Mouse (Mus musculus): ENCODE measurements around the gene Flot2. TPM values are rescaled to one million over a fixed set of nuclear protein-coding genes. Genes with fewer than 3 reads are reported as not detected.

The Flot2 gene
- polyA plus RNA-seq, 1 experiment: 20.8 TPM

DNA sequence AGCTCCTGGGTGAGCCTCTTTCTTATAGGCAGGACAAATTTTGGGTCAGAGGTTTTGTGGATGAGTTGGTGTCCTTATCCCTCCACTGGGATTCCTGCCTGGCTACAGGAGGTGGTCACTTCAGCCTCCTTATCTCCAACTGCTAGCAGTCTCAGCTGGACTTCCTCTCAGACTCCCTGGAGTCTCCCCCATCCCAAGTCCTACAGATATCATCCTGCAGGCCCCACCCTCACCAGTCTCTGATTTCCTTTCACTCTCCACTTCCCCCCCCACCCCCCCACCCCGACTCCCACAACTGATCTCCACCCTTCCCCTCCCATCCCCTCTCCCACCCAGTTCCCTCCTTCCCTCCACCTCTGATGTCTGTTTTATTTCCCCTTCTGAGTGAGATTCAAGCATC, 45.9 kb downstream of the Flot2 start:
- TF ChIP-seq GATA1 (IDR thresholded peaks at IDR 0.05; ENCODE audit: low read length): no peak

- TF ChIP-seq GATA1 (IDR thresholded peaks at IDR 0.05; ENCODE audit: low read length): no peak
These were observed 49.3 kb downstream of the Flot2 start for GRCm38 (mm10) chr11:78086925-78087479.

DNA sequence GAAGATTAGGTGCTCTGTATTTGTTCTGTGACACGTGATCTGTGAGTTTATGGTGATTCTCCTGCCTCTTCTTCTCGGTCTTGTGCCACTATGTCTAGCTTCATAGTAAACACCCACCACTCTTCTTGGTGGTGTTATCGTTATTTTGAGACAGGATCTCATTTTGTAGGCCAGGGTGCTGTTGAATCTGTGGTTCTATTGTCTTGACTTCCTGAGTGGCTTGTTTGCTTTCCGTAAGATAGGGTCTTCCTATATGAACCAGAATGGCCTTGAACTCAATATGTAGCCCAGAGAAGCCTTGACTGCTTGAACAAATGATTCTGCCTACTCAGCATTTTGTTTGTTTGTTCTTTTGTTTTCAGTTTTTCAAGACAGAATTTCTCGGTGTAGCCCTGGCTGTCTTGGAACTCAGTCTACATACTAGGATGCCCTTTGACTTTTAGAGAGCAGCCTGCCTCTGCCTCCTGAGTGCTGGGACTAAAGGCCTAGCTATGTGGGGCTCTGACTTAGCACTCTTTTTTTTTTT, 50.1 kb downstream of the Flot2 start:
- TF ChIP-seq GATA1 (IDR thresholded peaks at IDR 0.05; ENCODE audit: low read length): no peak

GRCm38 (mm10) chr11:78094137-78094503, 56.4 kb downstream of the Flot2 start:
- no peak for TF ChIP-seq GATA1 (IDR thresholded peaks at IDR 0.05; ENCODE audit: low read length)

- TF ChIP-seq GATA1 (IDR thresholded peaks at IDR 0.05; ENCODE audit: low read length): no peak
These were observed 56.9 kb downstream of the Flot2 start, which contains the start of gene Fam222b for GRCm38 (mm10) chr11:78094504-78095143. Gene Fam222b (plus strand): TSS chr11:78094660.

DNA sequence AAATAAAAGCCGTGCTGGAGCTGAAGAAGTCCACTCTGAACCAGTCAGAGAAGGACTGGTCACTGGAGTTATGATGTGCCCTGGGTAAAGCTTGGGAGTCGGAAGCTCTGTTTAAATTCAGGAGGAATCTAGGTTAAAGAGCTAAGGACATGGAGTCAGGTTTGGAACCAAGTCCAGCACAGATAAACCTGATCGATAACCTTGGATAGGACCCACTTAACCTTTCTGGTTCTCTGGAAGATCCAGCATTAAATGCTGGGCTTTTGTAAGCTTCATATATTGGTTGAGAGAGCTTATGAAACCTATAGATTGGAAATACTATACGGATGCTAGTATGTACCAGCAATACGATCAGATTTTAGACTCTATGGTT, 57.4 kb downstream of the Flot2 start:
- TF ChIP-seq GATA1 (IDR thresholded peaks at IDR 0.05; ENCODE audit: low read length): no peak

DNA sequence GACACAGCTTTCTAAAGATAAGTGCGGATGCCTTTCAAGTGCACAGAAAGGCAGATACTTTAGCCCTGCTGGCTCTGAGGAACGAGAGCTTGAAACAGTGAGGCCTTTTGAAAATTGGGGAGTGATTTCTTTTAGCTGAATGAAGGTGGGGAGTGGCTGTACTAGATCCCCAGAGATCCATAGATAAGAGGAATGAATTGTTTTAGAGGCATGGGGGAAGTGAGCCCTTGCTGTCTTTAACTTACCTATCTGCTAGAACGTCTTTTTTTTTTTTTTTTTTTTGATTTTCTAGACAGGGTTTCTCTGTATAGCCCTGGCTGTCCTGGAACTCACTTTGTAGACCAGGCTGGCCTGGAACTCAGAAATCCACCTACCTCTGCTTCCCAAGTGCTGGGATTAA, 59.3 kb downstream of the Flot2 start:
- TF ChIP-seq GATA1 (IDR thresholded peaks at IDR 0.05; ENCODE audit: low read length): no peak

- TF ChIP-seq GATA1 (IDR thresholded peaks at IDR 0.05; ENCODE audit: low read length): no peak
These were observed 63.0 kb downstream of the Flot2 start for GRCm38 (mm10) chr11:78100746-78101145.

DNA sequence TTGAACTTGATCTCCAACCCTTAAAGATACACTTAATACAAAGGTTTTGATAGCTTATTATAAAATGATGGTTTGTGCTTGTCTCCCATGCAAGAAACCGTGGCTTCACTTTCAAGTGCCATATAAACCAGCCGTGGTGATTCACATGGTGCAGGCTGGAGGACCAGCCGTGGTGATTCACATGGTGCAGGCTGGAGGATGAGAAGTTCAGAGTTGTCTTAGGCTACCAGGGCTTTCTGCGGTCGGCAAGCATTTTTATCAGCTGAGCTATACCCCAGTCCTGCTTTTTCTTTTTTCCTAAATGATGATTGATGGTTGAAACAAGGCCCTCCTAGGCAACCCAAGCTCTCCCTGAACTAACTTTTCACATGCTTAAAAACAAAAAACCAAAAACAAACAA, 64.4 kb downstream of the Flot2 start:
- TF ChIP-seq GATA1 (IDR thresholded peaks at IDR 0.05; ENCODE audit: low read length): no peak

DNA sequence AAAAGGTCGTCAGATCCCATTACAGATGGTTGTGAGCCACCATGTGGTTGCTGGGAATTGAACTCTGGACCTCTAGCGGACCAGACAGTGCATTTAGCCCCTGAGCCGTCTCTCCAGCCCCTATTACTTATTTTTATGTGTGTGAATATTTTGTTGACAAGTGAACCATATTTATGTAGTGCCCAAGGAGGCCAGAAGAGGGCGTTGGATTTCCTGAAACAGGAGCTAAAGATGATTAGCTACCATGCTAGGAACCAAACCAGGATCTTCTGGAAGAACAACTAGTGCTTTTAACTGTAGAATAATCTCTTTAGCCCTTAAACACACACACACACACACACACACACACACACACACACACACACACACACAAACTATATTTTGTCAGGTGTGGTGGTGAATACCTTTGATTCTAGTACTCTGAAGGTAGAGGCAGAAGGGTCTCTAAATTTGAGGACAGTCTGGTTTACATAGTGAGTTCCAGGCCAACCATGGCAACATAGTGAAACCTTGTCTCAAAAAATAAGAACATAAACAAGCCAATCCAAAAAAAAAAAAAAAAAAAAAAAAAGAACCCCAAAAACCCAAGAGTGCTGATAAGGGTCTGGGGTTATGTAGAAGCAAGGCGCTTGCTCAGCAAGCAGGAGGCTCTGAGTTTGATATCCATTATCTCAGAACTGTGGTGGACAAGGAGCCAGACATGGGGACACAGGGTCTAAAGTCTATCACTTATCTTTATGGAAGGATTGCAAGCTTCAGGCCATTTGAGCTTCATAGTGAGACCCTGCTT, 65.4 kb downstream of the Flot2 start:
- no peak for TF ChIP-seq GATA1 (IDR thresholded peaks at IDR 0.05; ENCODE audit: low read length)

GRCm38 (mm10) chr11:78104501-78104900, 66.8 kb downstream of the Flot2 start:
- no peak for TF ChIP-seq GATA1 (IDR thresholded peaks at IDR 0.05; ENCODE audit: low read length)

Other genes starting within 250 kb of the Flot2 start
- not detected in 2 replicates for gene Pipox, start 143.8 kb upstream of the Flot2 start, polyA plus RNA-seq (2012)
- gene Sez6, start 107.1 kb upstream of the Flot2 start, polyA plus RNA-seq (2012): 0.14 and 0.19 TPM in 2 replicates
- 111 and 154 TPM in 2 replicates for gene Phf12, start 55.2 kb upstream of the Flot2 start, polyA plus RNA-seq (2012)
- 11.8 and 15.2 TPM in 2 replicates for gene Dhrs13, start 5.7 kb upstream of the Flot2 start, polyA plus RNA-seq (2012)
- 6.1 and 8.8 TPM in 2 replicates for gene Eral1, start 42.5 kb downstream of the Flot2 start, polyA plus RNA-seq (2012)
- gene Fam222b, start 56.7 kb downstream of the Flot2 start, polyA plus RNA-seq (2012): 24.2 and 24.7 TPM in 2 replicates
- 23.6 and 25.9 TPM in 2 replicates for gene Traf4, start 127.7 kb downstream of the Flot2 start, polyA plus RNA-seq (2012)
- gene Nek8, start 138.7 kb downstream of the Flot2 start, polyA plus RNA-seq (2012): 6.0 TPM in 2 replicates
- gene Tlcd1, start 138.8 kb downstream of the Flot2 start, polyA plus RNA-seq (2012): 90.9 and 118 TPM in 2 replicates
- gene Rpl23a, start 145.7 kb downstream of the Flot2 start, polyA plus RNA-seq (2012): 345 and 1,761 TPM in 2 replicates
- gene Rab34, start 150.5 kb downstream of the Flot2 start, polyA plus RNA-seq (2012): 1.2 and 1.4 TPM in 2 replicates
- not detected in 2 replicates for gene Proca1, start 155.5 kb downstream of the Flot2 start, polyA plus RNA-seq (2012)
- gene Sdf2, start 207.8 kb downstream of the Flot2 start, polyA plus RNA-seq (2012): 2.5 and 8.6 TPM in 2 replicates
- gene Supt6, start 208.1 kb downstream of the Flot2 start, polyA plus RNA-seq (2012): 96.8 and 108 TPM in 2 replicates
- gene 2610507B11Rik, start 223.8 kb downstream of the Flot2 start, polyA plus RNA-seq (2012): 41.3 and 62.1 TPM in 2 replicates

All from G1E-ER4 (cell line).